Mouse (Mus musculus): ENCODE results near the gene Pbx2.

Pbx2 gene

GRCm38 (mm10) chr17:34631647-34632046, 40.6 kb downstream of the Pbx2 start:
- DNase-seq, result no peak

GRCm38 (mm10) chr17:34632261-34632691, 41.2 kb downstream of the Pbx2 start:
- peak; percentile 83 for DNase-seq

DNA sequence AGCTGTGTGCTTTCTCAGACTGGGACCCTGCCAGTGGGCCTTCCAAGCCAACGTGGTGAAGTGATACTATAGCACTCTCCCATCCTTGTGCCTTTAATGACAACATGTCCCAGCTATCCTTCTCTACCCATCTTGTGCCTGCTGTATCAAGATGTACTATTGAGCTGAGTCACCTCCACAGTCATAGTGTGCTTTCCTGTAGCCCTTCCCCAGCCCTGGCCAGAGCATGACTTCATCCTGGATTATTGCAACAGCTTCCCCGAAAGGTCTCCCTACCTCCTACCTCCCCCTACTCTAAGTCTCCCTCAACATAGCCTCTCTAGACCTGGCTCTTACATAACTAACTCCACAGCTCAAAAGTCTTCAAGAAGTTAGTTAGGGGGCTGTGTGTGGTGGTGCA, 44.6 kb downstream of the Pbx2 start:
- no peak for DNase-seq

GRCm38 (mm10) chr17:34637459-34637858, 46.4 kb downstream of the Pbx2 start:
- no peak for DNase-seq

DNA sequence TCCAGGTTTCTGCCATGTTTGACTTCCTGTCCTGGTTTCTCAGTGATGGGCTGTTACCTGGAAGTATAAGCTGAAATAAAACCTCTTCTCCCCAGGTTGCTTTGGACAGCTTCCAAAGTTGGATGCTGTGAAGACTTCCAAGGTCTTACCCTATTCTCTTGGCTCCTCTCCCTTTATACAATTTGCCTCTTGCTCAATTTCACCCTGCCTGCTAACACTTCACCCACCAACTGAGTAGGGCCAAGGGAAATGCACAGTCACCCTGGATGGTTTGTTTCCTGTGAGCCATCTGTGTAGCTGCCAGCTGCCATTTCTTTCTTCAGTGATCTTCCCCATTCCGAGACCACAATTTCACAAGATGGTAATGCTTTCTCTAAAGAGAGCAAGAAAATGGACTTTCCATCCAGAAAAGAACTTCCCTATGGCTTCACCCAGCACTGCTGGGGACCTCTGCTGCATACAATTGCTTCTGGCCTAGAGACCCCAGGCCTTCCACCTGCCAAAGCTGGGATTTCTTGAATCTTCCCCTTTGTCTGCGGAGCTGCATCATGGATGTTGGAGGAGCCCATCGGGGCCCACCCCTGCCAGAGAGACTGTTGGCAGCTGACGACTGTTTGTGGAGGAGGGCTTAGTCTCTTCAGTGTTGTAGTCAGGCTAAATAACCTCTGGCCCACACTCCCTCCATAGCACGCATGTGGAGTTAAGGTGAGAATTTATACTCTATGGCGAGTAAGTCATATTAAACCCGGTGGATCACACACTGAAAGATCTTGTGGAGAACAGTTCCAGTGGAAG, 48.6 kb downstream of the Pbx2 start:
- no peak for DNase-seq

GRCm38 (mm10) chr17:34640778-34641601, 49.9 kb downstream of the Pbx2 start:
- DNase-seq, result peak; percentile 88

DNA sequence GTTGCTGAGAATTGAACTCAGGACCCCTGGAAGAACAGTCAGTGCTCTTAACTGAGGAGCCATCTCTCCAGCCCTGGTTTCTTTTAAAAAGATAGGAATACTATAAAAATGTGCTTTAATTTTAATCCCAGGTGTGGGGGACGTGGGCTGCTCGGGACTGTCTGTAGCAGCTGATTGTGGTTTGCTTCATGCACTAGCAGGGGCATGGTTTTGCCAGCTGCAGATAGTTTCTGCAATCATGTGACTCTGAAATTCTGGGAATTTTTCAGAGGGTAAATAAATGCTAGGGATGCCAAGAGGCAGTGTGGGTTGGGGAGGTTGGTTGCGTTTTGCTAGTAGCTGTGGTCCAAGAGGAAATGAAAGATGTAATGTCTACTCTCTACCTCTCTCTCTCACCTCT, 50.9 kb downstream of the Pbx2 start:
- no peak for DNase-seq

DNA sequence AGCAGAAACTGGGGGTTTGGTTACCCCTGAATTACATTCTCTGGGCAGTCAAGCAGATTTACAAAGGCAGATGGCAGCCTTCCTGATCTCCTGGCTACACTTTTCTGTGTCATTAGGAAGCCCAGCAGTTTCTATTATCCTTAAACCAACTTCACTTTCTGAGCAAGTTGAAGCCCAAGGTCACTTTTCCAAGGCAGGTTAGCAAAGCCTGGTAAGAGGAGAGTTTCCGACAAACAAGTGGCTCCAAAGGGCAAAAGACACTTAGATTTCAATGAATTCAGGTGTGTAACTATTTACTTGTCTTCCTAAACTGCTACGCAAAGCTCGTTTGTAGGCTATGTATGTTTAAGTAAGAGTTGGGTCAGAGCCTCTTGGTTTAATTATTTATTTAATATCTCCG, 52.3 kb downstream of the Pbx2 start:
- no peak for DNase-seq

DNA sequence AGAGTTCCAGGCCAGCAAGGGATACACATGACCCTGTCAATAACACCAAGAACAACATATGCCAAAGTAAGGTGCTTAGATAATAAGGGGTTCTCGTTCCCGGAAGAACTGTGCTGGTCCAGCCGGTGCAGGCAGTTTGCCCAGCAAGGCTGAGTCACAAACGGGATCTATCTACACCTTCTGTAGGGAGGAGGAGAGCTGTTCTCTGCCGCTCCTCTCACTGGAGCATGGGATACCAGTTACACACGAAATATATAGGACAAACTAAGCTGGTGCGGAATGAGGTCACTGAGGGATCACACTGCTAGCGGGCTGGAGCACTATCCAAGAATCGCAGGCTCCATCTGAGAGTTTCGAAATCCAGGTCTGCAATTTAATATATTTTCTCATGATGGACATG, 52.9 kb downstream of the Pbx2 start:
- DNase-seq, result no peak

DNA sequence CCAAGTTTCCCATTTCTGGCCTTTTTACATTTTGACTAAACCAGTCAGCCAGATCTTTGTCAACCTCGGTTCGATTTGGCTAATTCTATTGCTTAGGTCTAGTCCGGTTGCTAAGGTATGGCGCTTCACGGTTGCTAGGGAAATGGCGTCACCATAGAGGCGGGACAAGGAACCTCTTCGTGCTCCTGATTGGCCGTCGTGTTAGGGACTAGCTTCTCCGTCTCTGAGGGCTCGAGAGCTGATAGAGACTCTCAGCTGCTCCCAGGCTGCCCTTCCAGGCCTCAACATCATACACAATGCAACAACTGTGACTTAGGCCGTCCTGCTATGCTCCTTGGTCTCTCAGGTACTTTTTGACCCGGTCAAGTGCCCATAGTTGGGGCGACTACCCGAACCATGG, 53.5 kb downstream of the Pbx2 start, which contains the start of gene Fkbpl:
TSS of gene Fkbpl (plus strand) at position 157 of the 400 bp plus-strand sequence.
- DNase-seq, result peak; percentile 98

DNA sequence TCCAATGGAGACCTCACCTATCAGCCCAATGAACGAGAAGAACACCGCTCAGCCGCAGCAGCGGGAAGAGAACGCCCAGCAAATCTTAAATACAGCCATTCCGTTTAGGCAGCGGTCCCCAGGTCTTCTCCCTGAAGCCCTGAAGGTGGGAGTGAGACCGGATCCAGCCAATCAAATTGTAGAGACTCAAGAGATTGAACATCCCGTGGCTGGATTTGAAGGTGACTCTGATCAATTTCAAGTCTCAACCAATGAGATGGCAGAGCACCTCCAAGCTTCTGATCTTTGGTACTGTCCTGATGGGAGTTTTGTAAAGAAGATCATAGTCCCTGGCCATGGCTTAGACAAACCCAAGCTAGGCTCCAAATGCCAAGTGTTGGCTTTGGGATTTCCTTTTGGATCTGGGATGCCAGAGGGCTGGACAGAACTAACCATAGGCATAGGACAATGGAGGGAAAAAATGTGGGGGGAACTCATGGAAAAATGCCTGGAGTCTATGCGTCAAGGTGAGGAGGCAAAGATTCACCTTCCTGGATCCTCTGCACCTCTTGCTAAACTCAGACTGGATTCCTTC, 54.3 kb downstream of the Pbx2 start:
- DNase-seq, result no peak

GRCm38 (mm10) chr17:34645831-34646511, 54.9 kb downstream of the Pbx2 start:
- no peak for DNase-seq

All from retina, postnatal 1 day (tissue).